Mouse (Mus musculus): Measurements from ENCODE around the gene Snx22. TPM values are rescaled to one million over a fixed set of nuclear protein-coding genes. Genes with fewer than 3 reads are reported as not detected.

Gene Snx22
- polyA plus RNA-seq, 1 experiment from 2014 or later = 1.4 TPM

GRCm38 (mm10) chr9:66043241-66043640, 26.3 kb downstream of the Snx22 start:
- Histone ChIP-seq H3K27ac (ENCODE audit: low read length) (no peak overlapping the region), H3K4me3 (ENCODE audit: low read length) (no peak overlapping the region), H3K9ac (ENCODE audit: low read length) (no peak overlapping the region), H3K4me1 (ENCODE audit: control insufficient read depth, insufficient read depth, low read length) (no peaks in the 10 kb centered on the region), H3K36me3 (ENCODE audit: control insufficient read depth, insufficient read depth) (peaks cover 9% of the 10 kb centered on the region; the same call in 1 of the 2 replicates), H3K27me3 (ENCODE audit: control insufficient read depth, insufficient read depth, low read length) (no peaks in the 10 kb centered on the region), H3K4me2 (ENCODE audit: low read depth, low read length) (no peak overlapping the region), H3K9me3 (replicated peaks; ENCODE audit: control insufficient read depth, low read length) (no peaks in the 10 kb centered on the region)
- WGBS = 94% methylated on average over 3 of the region's 3 CpGs
- ATAC-seq (replicated peaks; ENCODE audit: extremely low read depth, insufficient read depth, low FRiP score) = no peak

- no peak overlapping the region for H3K9ac ChIP-seq (ENCODE audit: low read length)
- H3K9me3 ChIP-seq (replicated peaks; ENCODE audit: control insufficient read depth, low read length) = no peaks in the 10 kb centered on the region
- peaks cover 11% of the 10 kb centered on the region; the same call in 1 of the 2 replicates for H3K36me3 ChIP-seq (ENCODE audit: control insufficient read depth, insufficient read depth)
- H3K27me3 ChIP-seq (ENCODE audit: control insufficient read depth, insufficient read depth, low read length) = no peaks in the 10 kb centered on the region
- no peak overlapping the region for H3K27ac ChIP-seq (ENCODE audit: low read length)
- 61% methylated on average over 4 of the region's 4 CpGs for WGBS
- no peak for ATAC-seq (replicated peaks; ENCODE audit: extremely low read depth, insufficient read depth, low FRiP score)
- H3K4me2 ChIP-seq (ENCODE audit: low read depth, low read length) = no peak overlapping the region
- H3K4me3 ChIP-seq (ENCODE audit: low read length) = no peak overlapping the region
- no peaks in the 10 kb centered on the region for H3K4me1 ChIP-seq (ENCODE audit: control insufficient read depth, insufficient read depth, low read length)
Observed at GRCm38 (mm10) chr9:66042331-66042730, 27.2 kb downstream of the Snx22 start.

GRCm38 (mm10) chr9:66040801-66041200, 28.7 kb downstream of the Snx22 start:
- Histone ChIP-seq H3K4me1 (ENCODE audit: control insufficient read depth, insufficient read depth, low read length) (no peaks in the 10 kb centered on the region), H3K27ac (ENCODE audit: low read length) (no peak overlapping the region), H3K4me3 (ENCODE audit: low read length) (no peak overlapping the region), H3K36me3 (ENCODE audit: control insufficient read depth, insufficient read depth) (peaks cover 11% of the 10 kb centered on the region; the same call in 1 of the 2 replicates), H3K4me2 (ENCODE audit: low read depth, low read length) (no peak overlapping the region), H3K27me3 (ENCODE audit: control insufficient read depth, insufficient read depth, low read length) (no peaks in the 10 kb centered on the region), H3K9ac (ENCODE audit: low read length) (no peak overlapping the region), H3K9me3 (replicated peaks; ENCODE audit: control insufficient read depth, low read length) (no peaks in the 10 kb centered on the region)
- 79% methylated on average over 3 of the region's 3 CpGs for WGBS
- ATAC-seq (replicated peaks; ENCODE audit: extremely low read depth, insufficient read depth, low FRiP score) = no peak

GRCm38 (mm10) chr9:66039290-66039689, 30.2 kb downstream of the Snx22 start:
- Histone ChIP-seq H3K4me1 (ENCODE audit: control insufficient read depth, insufficient read depth, low read length) (no peaks in the 10 kb centered on the region), H3K9me3 (replicated peaks; ENCODE audit: control insufficient read depth, low read length) (no peaks in the 10 kb centered on the region), H3K27me3 (ENCODE audit: control insufficient read depth, insufficient read depth, low read length) (no peaks in the 10 kb centered on the region), H3K4me2 (ENCODE audit: low read depth, low read length) (no peak overlapping the region), H3K36me3 (ENCODE audit: control insufficient read depth, insufficient read depth) (peaks cover 13% of the 10 kb centered on the region; the same call in 1 of the 2 replicates), H3K9ac (ENCODE audit: low read length) (no peak overlapping the region), H3K27ac (ENCODE audit: low read length) (no peak overlapping the region), H3K4me3 (ENCODE audit: low read length) (no peak overlapping the region)
- 83% methylated on average over 4 of the region's 4 CpGs for WGBS
- ATAC-seq (replicated peaks; ENCODE audit: extremely low read depth, insufficient read depth, low FRiP score) = no peak

GRCm38 (mm10) chr9:66038581-66038980, 30.9 kb downstream of the Snx22 start:
- H3K9me3 ChIP-seq (replicated peaks; ENCODE audit: control insufficient read depth, low read length) = no peaks in the 10 kb centered on the region
- H3K36me3 ChIP-seq (ENCODE audit: control insufficient read depth, insufficient read depth) = peaks cover 16% of the 10 kb centered on the region; the same call in 1 of the 2 replicates
- no peaks in the 10 kb centered on the region for H3K4me1 ChIP-seq (ENCODE audit: control insufficient read depth, insufficient read depth, low read length)
- no peak overlapping the region for H3K4me3 ChIP-seq (ENCODE audit: low read length)
- H3K27me3 ChIP-seq (ENCODE audit: control insufficient read depth, insufficient read depth, low read length) = no peaks in the 10 kb centered on the region
- no peak overlapping the region for H3K27ac ChIP-seq (ENCODE audit: low read length)
- 91% methylated on average over 4 of the region's 4 CpGs for WGBS
- no peak for ATAC-seq (replicated peaks; ENCODE audit: extremely low read depth, insufficient read depth, low FRiP score)
- H3K4me2 ChIP-seq (ENCODE audit: low read depth, low read length) = no peak overlapping the region
- H3K9ac ChIP-seq (ENCODE audit: low read length) = no peak overlapping the region

- Histone ChIP-seq H3K4me1 (ENCODE audit: control insufficient read depth, insufficient read depth, low read length) (no peaks in the 10 kb centered on the region), H3K4me3 (ENCODE audit: low read length) (no peak overlapping the region), H3K27me3 (ENCODE audit: control insufficient read depth, insufficient read depth, low read length) (no peaks in the 10 kb centered on the region), H3K4me2 (ENCODE audit: low read depth, low read length) (no peak overlapping the region), H3K9ac (ENCODE audit: low read length) (no peak overlapping the region), H3K27ac (ENCODE audit: low read length) (no peak overlapping the region), H3K36me3 (ENCODE audit: control insufficient read depth, insufficient read depth) (peaks cover 19% of the 10 kb centered on the region; the same call in 1 of the 2 replicates), H3K9me3 (replicated peaks; ENCODE audit: control insufficient read depth, low read length) (no peaks in the 10 kb centered on the region)
- no peak for ATAC-seq (replicated peaks; ENCODE audit: extremely low read depth, insufficient read depth, low FRiP score)
- 85% methylated on average over 4 of the region's 4 CpGs for WGBS
Observed at GRCm38 (mm10) chr9:66038082-66038481, 31.4 kb downstream of the Snx22 start.

GRCm38 (mm10) chr9:66020601-66021000, 48.9 kb downstream of the Snx22 start:
- H3K4me1 ChIP-seq (ENCODE audit: control insufficient read depth, insufficient read depth, low read length) = no peaks in the 10 kb centered on the region
- no peak overlapping the region for H3K4me2 ChIP-seq (ENCODE audit: low read depth, low read length)
- no peaks in the 10 kb centered on the region for H3K9me3 ChIP-seq (replicated peaks; ENCODE audit: control insufficient read depth, low read length)
- no peak for ATAC-seq (replicated peaks; ENCODE audit: extremely low read depth, insufficient read depth, low FRiP score)
- no peaks in the 10 kb centered on the region for H3K27me3 ChIP-seq (ENCODE audit: control insufficient read depth, insufficient read depth, low read length)
- H3K9ac ChIP-seq (ENCODE audit: low read length) = no peak overlapping the region
- no peak overlapping the region for H3K4me3 ChIP-seq (ENCODE audit: low read length)
- H3K36me3 ChIP-seq (ENCODE audit: control insufficient read depth, insufficient read depth) = peaks cover 8% of the 10 kb centered on the region; the same call in 1 of the 2 replicates
- H3K27ac ChIP-seq (ENCODE audit: low read length) = no peak overlapping the region

Other genes with a start within 250 kb of the Snx22 start
- 4.2 and 5.1 TPM in 2 replicates for gene Zfp609, start 242.2 kb downstream of the Snx22 start, polyA plus RNA-seq (2015; fragmentation: Nextera tagmentation; extraction: Ambion mirVana)
- gene Pclaf, start 179.5 kb downstream of the Snx22 start, polyA plus RNA-seq (2015; fragmentation: Nextera tagmentation; extraction: Ambion mirVana) = 85.6 and 105 TPM in 2 replicates
- gene Trip4, start 160.9 kb downstream of the Snx22 start, polyA plus RNA-seq (2015; fragmentation: Nextera tagmentation; extraction: Ambion mirVana) = 21.7 and 22.5 TPM in 2 replicates
- 11.7 and 12.4 TPM in 2 replicates for gene Csnk1g1, start 160.8 kb downstream of the Snx22 start, polyA plus RNA-seq (2015; fragmentation: Nextera tagmentation; extraction: Ambion mirVana)
- gene Ppib, start 9.5 kb downstream of the Snx22 start, polyA plus RNA-seq (2015; fragmentation: Nextera tagmentation; extraction: Ambion mirVana) = 354 and 365 TPM in 2 replicates
- gene Snx1, start 56.9 kb upstream of the Snx22 start, polyA plus RNA-seq (2015; fragmentation: Nextera tagmentation; extraction: Ambion mirVana) = 66.8 and 73.6 TPM in 2 replicates
- gene Ciao2a, start 56.9 kb upstream of the Snx22 start, polyA plus RNA-seq (2015; fragmentation: Nextera tagmentation; extraction: Ambion mirVana) = 152 and 175 TPM in 2 replicates
- 6.4 and 6.5 TPM in 2 replicates for gene Dapk2, start 88.5 kb upstream of the Snx22 start, polyA plus RNA-seq (2015; fragmentation: Nextera tagmentation; extraction: Ambion mirVana)